Mouse (Mus musculus) liver, postnatal 0 days (tissue): ENCODE results near the gene Sap30. TPM values are rescaled to one million over a fixed set of nuclear protein-coding genes. Genes with fewer than 3 reads are reported as not detected.
"Not testable (repeated sequence)": the region's sequence is repeated elsewhere in the genome, so short reads cannot be mapped to it uniquely, and the experiment has no call there.

ENCODE experiments used
- ATAC-seq: fragments of 200-750 bp; cut with Nextera tagmentation; 2 replicates; pipeline ENCODE4 v1.8.0; 2017; ENCODE audit warnings: mild to moderate bottlenecking, moderate library complexity
- DNase-seq: peaks from one replicate; pipeline ENCODE4 v3.0.0-alpha.2; 2016
- H3K27ac ChIP-seq: fragments of 300-500 bp; sonication (generic); 2 replicates; pipeline ENCODE4 v1.5.1; 2014; ENCODE audit warnings: antibody characterized with exemption, moderate library complexity, mild to moderate bottlenecking, low read depth
- H3K27me3 ChIP-seq: fragments of 300-500 bp; sonication (generic); 2 replicates; pipeline ENCODE4 v1.6.1; 2014; ENCODE audit warnings: low read length, control low read depth, mixed read lengths; ENCODE audit not compliant: insufficient read depth
- H3K36me3 ChIP-seq: fragments of 300-500 bp; sonication (generic); replicated peaks from 2 replicates; pipeline ENCODE4 v1.6.1; 2014; ENCODE audit warnings: mild to moderate bottlenecking, control low read depth, low read length, moderate library complexity, mixed read lengths; ENCODE audit not compliant: insufficient read depth
- H3K4me1 ChIP-seq: fragments of 300-500 bp; sonication (generic); 2 replicates; pipeline ENCODE4 v1.6.1; 2014; ENCODE audit warnings: antibody characterized with exemption, mild to moderate bottlenecking, control low read depth; ENCODE audit not compliant: insufficient read depth
- H3K4me2 ChIP-seq: fragments of 300-500 bp; sonication (generic); 2 replicates; pipeline ENCODE4 v1.6.1; 2014; ENCODE audit warnings: low read depth, mild to moderate bottlenecking, low read length, moderate library complexity, mixed read lengths
- H3K4me3 ChIP-seq: fragments of 300-500 bp; sonication (generic); 2 replicates; pipeline ENCODE4 v1.5.1; 2014; ENCODE audit warnings: low read depth, low read length
- H3K9ac ChIP-seq: fragments of 300-500 bp; sonication (generic); replicated peaks from 2 replicates; pipeline ENCODE4 v1.6.1; 2014; ENCODE audit warnings: mild to moderate bottlenecking, moderate library complexity
- H3K9me3 ChIP-seq: fragments of 300-500 bp; sonication (generic); 2 replicates; pipeline ENCODE4 v1.6.1; 2016; ENCODE audit warnings: mild to moderate bottlenecking, control low read depth, low read length, mixed read lengths
- CTCF ChIP-seq: sonication (generic); IDR thresholded peaks from 2 replicates; pipeline ENCODE4 v1.5.1; 2016; ENCODE audit warnings: antibody characterized with exemption, low read depth
- EP300 ChIP-seq: IDR thresholded peaks from 2 replicates; pipeline ENCODE4 v1.6.1; 2016; ENCODE audit warnings: antibody characterized with exemption, low read depth, mild to moderate bottlenecking
- WGBS: fragments of 180-500 bp; shearing (Covaris S2); extraction: QIAGEN DNeasy Blood & Tissue Kit; methylation state at CpG from one replicate; pipeline ENCODE4 v1.1.7; 2014; ENCODE audit not compliant: insufficient replicate concordance; 5-methylcytosine and 5-hydroxymethylcytosine counted together
- polyA plus RNA-seq: library from polyadenylated mRNA; unstranded; fragments of >200 nt; fragmentation: Nextera tagmentation; extraction: Ambion mirVana; gene quantifications from 2 replicates; pipeline ENCODE4 v1.2.1, GENCODE M21; 2015

The Sap30 gene
- polyA plus RNA-seq, 1 experiment from 2014 or later, result 9.7 TPM

GRCm38 (mm10) chr8:57530238-57530637, 42.6 kb upstream of the Sap30 start:
- Histone ChIP-seq H3K36me3 (no peaks in the 10 kb centered on the region), H3K27ac (peak overlapping the region; percentile 58), H3K4me2 (peak overlapping the region; percentile 50), H3K27me3 (no peaks in the 10 kb centered on the region), H3K4me3 (peak overlapping the region; percentile 8; the same call in 1 of the 2 replicates), H3K4me1 (no peaks in the 10 kb centered on the region), H3K9ac (no peak overlapping the region), H3K9me3 (no peaks in the 10 kb centered on the region)
- ATAC-seq, result peak; percentile 54
- TF ChIP-seq CTCF (no peak), EP300 (no peak)
- DNase-seq, result no peak
- 76% methylated on average over 13 of the region's 13 CpGs for WGBS

- Histone ChIP-seq H3K36me3 (0 out of 2 replicates have a peak, but pooled peaks cover 2% of the 10 kb centered on the region), H3K9ac (no peak overlapping the region), H3K4me1 (no peaks in the 10 kb centered on the region), H3K27me3 (no peaks in the 10 kb centered on the region), H3K4me3 (no peak overlapping the region), H3K4me2 (no peak overlapping the region), H3K9me3 (no peaks in the 10 kb centered on the region), H3K27ac (no peak overlapping the region)
- 88% methylated on average over 1 of the region's 1 CpGs for WGBS
- TF ChIP-seq CTCF (no peak), EP300 (no peak)
- DNase-seq, result no peak
- no peak for ATAC-seq
Measured at GRCm38 (mm10) chr8:57528036-57528435, 40.4 kb upstream of the Sap30 start.

- Histone ChIP-seq H3K4me1 (0 out of 2 replicates have a peak, but pooled peaks cover 2% of the 10 kb centered on the region), H3K36me3 (peaks cover 37% of the 10 kb centered on the region), H3K27me3 (no peaks in the 10 kb centered on the region), H3K4me3 (no peak overlapping the region), H3K27ac (no peak overlapping the region), H3K9ac (no peak overlapping the region), H3K4me2 (0 out of 2 replicates have a peak overlapping the region, but pooled peaks have one; percentile 10), H3K9me3 (no peaks in the 10 kb centered on the region)
- WGBS, result 51% methylated on average over 12 of the region's 12 CpGs
- peak; percentile 36 for ATAC-seq
- DNase-seq, result no peak
- no peak for TF ChIP-seq CTCF
- peak; percentile 83 for TF ChIP-seq EP300
Measured at GRCm38 (mm10) chr8:57520186-57520786, 32.6 kb upstream of the Sap30 start.

GRCm38 (mm10) chr8:57517723-57518122, 30.1 kb upstream of the Sap30 start:
- ATAC-seq, result no peak
- Histone ChIP-seq H3K9me3 (no peaks in the 10 kb centered on the region), H3K36me3 (peaks cover 49% of the 10 kb centered on the region), H3K4me1 (0 out of 2 replicates have a peak, but pooled peaks cover 5% of the 10 kb centered on the region), H3K4me2 (no peak overlapping the region), H3K9ac (no peak overlapping the region), H3K4me3 (no peak overlapping the region), H3K27ac (no peak overlapping the region), H3K27me3 (no peaks in the 10 kb centered on the region)
- TF ChIP-seq CTCF, result no peak
- no peak for TF ChIP-seq EP300
- DNase-seq, result no peak
- 85% methylated on average over 3 of the region's 3 CpGs for WGBS

GRCm38 (mm10) chr8:57516685-57517084, 29.0 kb upstream of the Sap30 start:
- H3K9ac ChIP-seq, H3K9me3 ChIP-seq, H3K27me3 ChIP-seq, H3K4me1 ChIP-seq, H3K4me3 ChIP-seq, ATAC-seq, H3K27ac ChIP-seq, DNase-seq: not testable (repeated sequence)
- 93% methylated on average over 4 of the region's 5 CpGs for WGBS
- peaks cover 49% of the 10 kb centered on the region for H3K36me3 ChIP-seq
- H3K4me2 ChIP-seq, result peak overlapping the region; percentile 7; the same call in 1 of the 2 replicates

GRCm38 (mm10) chr8:57513178-57513661, 25.6 kb upstream of the Sap30 start:
- H3K4me1 ChIP-seq, result peaks cover 13% of the 10 kb centered on the region; the same call in 1 of the 2 replicates
- peaks cover 39% of the 10 kb centered on the region for H3K36me3 ChIP-seq
- H3K4me3 ChIP-seq, result peak overlapping the region; percentile 95
- not testable (repeated sequence) for ATAC-seq, H3K27me3 ChIP-seq, H3K9me3 ChIP-seq, DNase-seq
- 3% methylated on average over 9 of the region's 10 CpGs for WGBS
- peak overlapping the region; percentile 71 for H3K4me2 ChIP-seq
- peak; percentile 25; the same call in 1 of the 2 replicates for TF ChIP-seq EP300
- peak overlapping the region; percentile 100 for H3K27ac ChIP-seq
- peak overlapping the region; percentile 100 for H3K9ac ChIP-seq
